Mouse (Mus musculus) adipocyte (in vitro differentiated cells): ENCODE measurements at regions not wholly inside any gene's neighbourhood (a gene's known extent, or its start where the extent isn't known, plus 50 kb on each side); places are given as distances from the start of the nearest gene placed in this dataset.

Source experiments
- DNase-seq: peaks from one replicate; pipeline ENCODE4 v3.0.0-alpha.2; 2016; ENCODE audit warnings: low spot score

- no peak for DNase-seq
Measured at GRCm38 (mm10) chr6:100176914-100177560, 110.2 kb downstream of the Rybp start.

- no peak for DNase-seq
Measured at GRCm38 (mm10) chr6:100170711-100171348, 116.5 kb downstream of the Rybp start.

- peak; percentile 60 for DNase-seq
Measured at GRCm38 (mm10) chr6:100167321-100167720, 120.0 kb downstream of the Rybp start.

DNA sequence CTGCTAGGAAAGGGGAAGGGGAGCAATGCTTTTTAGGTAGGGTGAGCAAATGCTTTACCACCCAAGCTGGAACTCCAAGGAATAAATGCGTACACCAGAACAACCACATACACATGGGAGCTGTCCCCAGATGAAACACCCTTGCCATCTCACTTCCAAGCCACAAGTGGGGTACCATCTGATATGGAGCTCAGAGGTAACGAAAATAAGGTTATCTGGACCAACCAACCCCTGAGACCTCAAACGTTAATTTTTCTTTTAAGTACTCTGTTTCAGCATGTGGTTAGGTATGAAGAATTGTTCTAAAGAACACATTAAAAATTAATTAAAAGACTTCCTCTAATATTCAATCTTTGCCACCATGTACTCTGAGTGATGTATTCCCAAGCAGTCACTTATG, 121.5 kb downstream of the Rybp start:
- no peak for DNase-seq

- DNase-seq: no peak
Measured at GRCm38 (mm10) chr6:100164162-100164561, 123.1 kb downstream of the Rybp start.

GRCm38 (mm10) chr6:100163814-100164130, 123.5 kb downstream of the Rybp start:
- no peak for DNase-seq

DNA sequence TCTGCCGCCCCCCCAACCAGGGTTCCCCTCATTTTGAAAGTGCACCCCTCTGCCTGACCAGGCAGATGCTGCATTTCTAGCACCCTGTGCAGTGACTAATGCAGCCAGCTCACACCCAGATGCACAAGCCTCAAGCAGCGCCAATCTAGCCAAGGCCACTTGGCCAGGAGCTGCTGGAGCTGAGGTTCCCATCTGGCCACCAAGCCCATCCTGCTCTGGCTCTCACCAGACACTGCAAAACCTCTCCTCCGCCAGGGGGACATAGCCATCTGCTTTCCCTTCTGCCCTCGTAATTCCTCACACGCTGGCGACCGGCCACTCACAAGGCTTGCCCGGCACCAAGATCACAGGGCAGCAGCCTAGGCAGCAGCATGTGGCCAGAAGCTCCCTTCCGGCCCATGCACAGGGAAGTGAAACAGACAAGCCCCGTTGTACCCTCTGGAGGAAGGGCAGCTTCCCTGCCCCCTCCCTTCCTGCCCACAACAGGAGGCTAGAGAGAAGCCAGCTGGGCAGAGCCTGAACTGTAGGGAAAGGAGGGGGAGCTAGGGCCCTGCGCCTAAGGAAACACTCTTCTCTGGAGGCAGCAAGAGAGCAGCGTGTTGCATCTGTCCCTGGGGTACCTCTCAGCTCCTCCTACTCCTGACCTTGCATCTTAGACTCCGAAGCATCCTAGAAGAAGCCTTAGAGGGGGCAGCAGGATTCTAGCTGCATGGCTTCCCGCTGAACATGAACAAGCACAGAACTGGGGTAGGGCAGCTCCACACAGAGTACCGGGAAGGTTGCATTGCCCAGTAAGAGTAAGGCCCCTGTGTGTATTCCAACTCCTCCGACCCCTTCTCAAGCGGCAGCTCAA, 124.1 kb downstream of the Rybp start:
- peak; percentile 75 for DNase-seq

DNA sequence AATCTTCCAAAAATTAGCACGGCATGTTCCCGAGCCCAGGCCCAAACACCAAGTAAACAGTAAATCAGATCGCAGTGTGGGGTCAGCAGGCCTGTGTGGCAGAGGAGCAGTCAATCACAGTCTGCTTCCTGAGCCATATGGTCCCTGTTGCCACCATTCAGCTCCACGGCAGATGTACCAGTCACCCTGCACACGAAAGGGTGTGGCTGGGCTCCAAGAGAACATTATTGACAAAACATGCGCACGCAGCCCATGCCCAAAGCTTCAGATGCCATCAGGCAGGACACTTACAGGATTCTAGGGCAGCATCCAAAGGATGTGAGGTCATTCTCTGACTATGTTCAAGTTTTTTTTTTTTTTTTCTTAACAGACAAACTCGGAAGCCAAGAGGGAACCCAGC, 126.6 kb downstream of the Rybp start:
- no peak for DNase-seq

DNA sequence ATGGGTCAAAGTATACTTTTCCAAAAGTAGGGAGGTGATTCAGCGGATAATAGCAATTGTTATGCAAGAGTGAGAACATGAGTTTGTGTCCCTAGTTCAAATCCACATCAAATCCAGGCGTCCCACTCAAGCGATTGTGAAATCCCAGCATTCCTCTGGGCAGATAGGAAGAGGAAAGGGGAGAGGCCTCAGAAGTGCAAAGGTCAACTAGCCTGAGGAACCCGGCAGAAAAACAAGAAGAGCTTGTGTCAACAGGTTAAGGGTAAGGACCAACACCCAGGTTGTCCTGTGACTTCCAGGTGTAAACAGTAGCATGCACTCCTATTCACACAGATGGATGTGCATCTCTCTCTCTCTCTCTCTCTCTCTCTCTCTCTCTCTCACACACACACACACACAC, 127.5 kb downstream of the Rybp start:
- DNase-seq: peak; percentile 43

GRCm38 (mm10) chr6:100159246-100159645, 128.0 kb downstream of the Rybp start:
- peak; percentile 38 for DNase-seq

- DNase-seq: peak; percentile 62
Measured at GRCm38 (mm10) chr6:100157288-100157687, 130.0 kb downstream of the Rybp start.

- DNase-seq: no peak
Measured at GRCm38 (mm10) chr6:100156163-100156562, 131.1 kb downstream of the Rybp start.

DNA sequence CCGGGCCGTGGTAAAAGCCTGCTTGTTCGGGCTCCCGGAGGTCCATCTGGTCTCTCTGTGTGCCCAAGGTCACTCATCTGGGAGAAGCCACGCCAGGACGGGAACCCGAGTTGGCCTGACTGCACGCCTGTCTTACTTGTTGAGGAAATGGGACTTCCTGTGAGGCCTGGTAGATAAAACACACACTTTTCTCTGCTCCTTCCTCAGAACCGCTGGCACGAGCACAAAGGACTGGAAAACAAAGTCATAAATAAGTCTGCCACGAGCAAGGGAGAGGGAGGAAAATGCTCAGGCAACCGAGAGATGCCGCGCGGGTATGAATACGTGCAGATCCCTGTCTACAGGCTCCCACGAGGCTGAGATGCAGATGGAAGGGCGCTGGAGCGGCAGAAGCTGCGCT, 131.6 kb downstream of the Rybp start:
- DNase-seq: no peak

DNA sequence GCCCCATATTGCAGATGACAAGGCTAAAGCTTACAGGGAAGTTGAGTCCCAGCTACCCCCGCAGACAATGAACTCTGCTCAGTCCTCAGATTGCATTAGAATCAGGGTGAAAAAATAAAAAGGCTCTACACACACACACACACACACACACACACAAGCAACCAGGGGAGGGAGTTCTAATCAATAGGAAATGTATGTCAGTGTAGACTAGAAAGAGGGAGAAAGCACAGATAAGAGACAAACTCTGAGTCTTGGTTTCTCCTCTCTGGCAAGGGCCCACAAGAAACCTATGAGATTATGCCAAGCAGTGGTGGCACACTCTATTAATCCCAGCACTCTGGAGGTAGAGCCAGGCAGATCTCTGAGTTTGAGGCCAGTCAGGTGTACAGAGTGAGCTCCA, 135.8 kb downstream of the Rybp start:
- DNase-seq: no peak

DNA sequence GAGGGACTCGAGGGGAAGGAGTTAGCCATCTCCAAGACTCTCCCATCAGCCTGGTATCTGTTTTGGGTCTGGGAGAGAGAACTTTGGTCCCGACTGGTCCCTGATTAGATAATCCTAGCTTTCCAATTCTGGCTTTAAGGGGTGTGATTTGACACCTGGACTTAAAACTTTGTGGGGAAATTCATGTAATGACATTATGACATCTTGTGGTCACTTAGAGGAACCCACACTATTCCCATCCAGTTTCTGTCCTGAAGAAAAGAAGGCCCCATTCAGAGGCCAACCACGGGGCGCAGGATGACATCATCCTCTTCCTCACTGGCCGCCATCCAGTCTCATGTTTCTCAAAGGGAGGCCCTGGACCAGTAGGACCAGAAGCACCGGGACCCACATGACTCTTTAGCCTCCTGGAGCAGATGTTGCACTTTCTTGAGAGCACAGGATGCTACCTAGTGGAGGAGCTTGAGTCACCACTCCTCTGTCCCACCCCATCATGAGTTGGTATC, 136.5 kb downstream of the Rybp start:
- DNase-seq: no peak

- DNase-seq: peak; percentile 69
Measured at GRCm38 (mm10) chr6:100149458-100149852, 137.8 kb downstream of the Rybp start.

DNA sequence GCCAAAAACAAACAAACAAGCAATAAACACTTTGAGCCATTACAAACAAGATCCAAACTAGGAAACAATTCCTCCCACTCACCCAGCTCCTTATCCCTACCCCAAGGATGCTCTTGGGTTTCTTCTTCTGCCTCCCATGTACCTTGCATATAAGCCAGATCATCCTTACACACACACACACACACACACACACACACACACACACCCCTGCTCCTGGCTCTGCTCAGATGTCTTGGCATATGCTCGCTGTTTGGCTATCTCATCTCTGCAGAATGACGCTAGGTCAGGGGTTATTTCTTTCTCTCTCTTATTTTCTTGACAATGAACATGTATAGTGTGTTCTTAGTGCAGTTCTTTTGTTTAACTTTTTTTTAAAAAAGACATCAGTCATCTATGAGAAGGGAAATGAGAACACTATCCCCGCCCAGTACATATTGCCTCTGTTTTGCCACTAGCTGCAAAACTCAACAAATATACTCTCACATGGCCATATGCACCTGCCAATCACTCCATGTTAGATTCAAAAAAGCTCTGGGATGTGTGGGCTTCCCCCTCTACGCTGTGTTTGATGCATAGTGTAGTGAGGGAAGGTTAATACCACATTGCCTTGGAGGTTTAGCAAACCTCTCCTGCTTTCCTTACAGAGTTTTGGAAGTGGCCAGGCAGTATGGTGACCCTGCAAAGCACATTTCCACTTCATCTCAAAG, 138.4 kb downstream of the Rybp start:
- peak; percentile 49 for DNase-seq

- peak; percentile 90 for DNase-seq
Measured at GRCm38 (mm10) chr6:100146360-100146935, 140.8 kb downstream of the Rybp start.

- no peak for DNase-seq
Measured at GRCm38 (mm10) chr6:100145869-100146268, 141.4 kb downstream of the Rybp start.

GRCm38 (mm10) chr6:100144544-100145287, 142.6 kb downstream of the Rybp start:
- peak; percentile 21 for DNase-seq

DNA sequence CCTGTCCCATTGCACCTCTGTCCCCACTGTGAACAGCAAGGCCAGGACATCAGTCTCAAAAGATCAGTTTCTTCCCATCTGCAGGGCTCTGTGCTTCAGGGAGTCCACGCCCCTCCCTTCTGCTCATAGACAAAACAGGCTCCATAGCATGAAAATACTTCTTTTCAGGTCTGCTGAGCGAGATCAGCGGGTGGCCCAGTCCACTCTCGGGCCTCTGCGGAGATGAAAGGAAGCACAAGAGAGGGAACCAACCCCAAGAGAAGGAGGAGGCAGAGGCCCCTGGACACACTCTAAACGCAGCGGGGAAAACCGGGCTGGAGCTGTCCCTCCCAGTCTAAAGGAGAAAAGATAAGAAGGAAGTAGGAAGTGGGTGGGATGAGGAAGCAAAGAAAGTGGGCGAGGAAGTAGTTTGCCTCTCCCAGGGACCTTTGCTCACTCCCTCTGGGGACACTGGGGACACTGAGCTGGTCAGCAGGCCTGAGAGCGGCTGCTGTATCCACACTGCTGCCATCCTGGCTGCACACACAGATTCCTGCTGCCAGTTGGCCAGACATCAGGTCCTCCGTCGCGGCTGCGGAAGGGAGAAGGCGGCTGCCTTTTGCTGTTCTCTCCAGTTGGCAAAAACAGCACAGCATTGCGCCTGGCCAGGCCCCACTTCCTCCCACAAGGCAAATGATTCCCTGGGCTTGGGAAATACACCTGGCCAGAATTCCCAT, 143.5 kb downstream of the Rybp start:
- peak; percentile 94 for DNase-seq
